ENCODE assay signal across 15 mouse cellular contexts in the genomic region with DNA sequence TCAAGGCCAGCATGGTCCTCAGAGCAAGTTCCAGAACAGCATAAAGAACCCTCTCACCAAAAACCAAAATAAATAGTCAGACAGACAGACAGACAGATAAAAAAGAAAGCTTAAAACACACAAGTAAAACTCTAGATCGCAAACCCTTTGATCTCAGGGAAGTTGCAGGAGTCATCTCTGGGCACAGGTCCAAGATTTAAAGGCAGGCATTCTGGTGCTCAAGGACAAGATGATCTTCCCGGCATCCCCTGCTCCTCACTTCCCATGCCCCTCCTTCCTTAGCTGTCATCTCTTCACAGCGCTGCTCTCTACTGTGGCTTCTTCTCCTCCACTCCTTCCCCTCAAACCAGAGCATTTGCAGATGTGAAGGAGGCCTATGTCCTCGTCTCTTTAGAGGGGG.
DNase-seq lines count a peak whose midpoint lies in the region.
"Had no signal": no experiment of that assay in that cellular context is flagged by ENCODE, and none has a peak within 500 bp of the region (broad histone marks: within the 10 kb centered on the region; RNA-seq: fewer than 3 reads in every experiment).

No protein-coding gene starts in this region.

- DNase-seq in kidney, postnatal 36 days = peak; percentile 13 to 23
- no peak for DNase-seq in kidney, adult 11 months
- DNase-seq in testis, postnatal 14 days (ENCODE audit: low spot score) = peak; percentile 20
- no peak for DNase-seq in testis, postnatal 10 days (ENCODE audit: low spot score)
- peak; percentile 69 for DNase-seq in adrenal gland, adult 2 months
- peak; percentile 47 for DNase-seq in brain, adult 2 months (ENCODE audit: low read depth, low spot score)
- DNase-seq in cerebellum, adult 9-11 months = no peak
- no peak for DNase-seq in urinary bladder, postnatal 36 days (ENCODE audit: low spot score in 2 of 2)
- DNase-seq: cerebellum, adult 11-12 months; cerebellum, postnatal 14 days; gastrocnemius, postnatal 36 days; heart, adult 2 months; heart, postnatal 14 days; lung, adult 18-20 months; right cerebral cortex, postnatal 14 days had no signal

Comparison
In these comparisons a context has a peak if more than half of its experiments do, and no peak if none do; other contexts are left out.
1. DNase-seq: peak in kidney, postnatal 36 days (2 of 2), testis, postnatal 14 days (single experiment), adrenal gland, adult 2 months (single experiment) and brain, adult 2 months (single experiment); none in kidney, adult 11 months (single experiment), testis, postnatal 10 days (single experiment), cerebellum, adult 9-11 months (single experiment) and urinary bladder, postnatal 36 days (0 of 2).